Mouse (Mus musculus) liver, embryonic 12.5 days (tissue): ENCODE data around the gene Ntn5. TPM values are rescaled to one million over a fixed set of nuclear protein-coding genes. Genes with fewer than 3 reads are reported as not detected.

ENCODE experiments used
- ATAC-seq: fragments of 200-750 bp; cut with Nextera tagmentation; 2 replicates; pipeline ENCODE4 v1.8.0; 2017; ENCODE audit warnings: moderate number of reproducible peaks, mild to moderate bottlenecking, moderate library complexity
- H3K27ac ChIP-seq: fragments of 300-500 bp; sonication (generic); 2 replicates; pipeline ENCODE4 v1.5.1; 2016; ENCODE audit warnings: mild to moderate bottlenecking
- H3K27me3 ChIP-seq: fragments of 300-500 bp; sonication (generic); replicated peaks from 2 replicates; pipeline ENCODE4 v1.6.1; 2016; ENCODE audit warnings: mild to moderate bottlenecking, moderate library complexity
- H3K36me3 ChIP-seq: fragments of 300-500 bp; sonication (generic); 2 replicates; pipeline ENCODE4 v1.6.1; 2016; ENCODE audit warnings: mild to moderate bottlenecking, moderate library complexity
- H3K4me1 ChIP-seq: fragments of 300-500 bp; sonication (generic); 2 replicates; pipeline ENCODE4 v1.6.1; 2016
- H3K4me2 ChIP-seq: fragments of 300-500 bp; sonication (generic); 2 replicates; pipeline ENCODE4 v1.6.1; 2016; ENCODE audit warnings: mild to moderate bottlenecking, moderate library complexity
- H3K4me3 ChIP-seq: fragments of 300-500 bp; sonication (generic); 2 replicates; pipeline ENCODE4 v1.5.1; 2016; ENCODE audit warnings: mild to moderate bottlenecking, moderate library complexity
- H3K9ac ChIP-seq: fragments of 300-500 bp; sonication (generic); 2 replicates; pipeline ENCODE4 v1.6.1; 2016; ENCODE audit warnings: mild to moderate bottlenecking, moderate library complexity
- H3K9me3 ChIP-seq: fragments of 300-500 bp; sonication (generic); replicated peaks from 2 replicates; pipeline ENCODE4 v1.6.1; 2016; ENCODE audit warnings: mild to moderate bottlenecking, moderate library complexity
- WGBS: fragments of 180-500 bp; shearing (Covaris S2); methylation state at CpG from one replicate; pipeline ENCODE4 v1.1.7; 2016; ENCODE audit not compliant: insufficient replicate concordance; 5-methylcytosine and 5-hydroxymethylcytosine counted together
- polyA plus RNA-seq: library from polyadenylated mRNA; unstranded; fragments of >200 nt; fragmentation: Nextera tagmentation; extraction: Ambion mirVana; gene quantifications from 2 replicates; pipeline ENCODE4 v1.2.1, GENCODE M21; 2016

Ntn5 gene
- polyA plus RNA-seq: not detected in 2 replicates

GRCm38 (mm10) chr7:45683396-45684050 lies at the start of gene Ntn5:
Gene Ntn5 (plus strand): TSS chr7:45684022.
- no peak for ATAC-seq
- Histone ChIP-seq H3K9ac (no peak within 1 kb of the TSS), H3K27ac (no peak within 1 kb of the TSS), H3K27me3 (peaks cover 16% of the 10 kb centered on the region), H3K9me3 (no peaks in the 10 kb centered on the region), H3K4me3 (no peak within 1 kb of the TSS), H3K36me3 (no peaks in the 10 kb centered on the region), H3K4me1 (peaks cover 27% of the 10 kb centered on the region), H3K4me2 (peak within 1 kb of the TSS; percentile 50; the same call in 1 of the 2 replicates)
- 59% methylated on average over 7 of the region's 7 CpGs for WGBS

GRCm38 (mm10) chr7:45634946-45635681 lies 48.7 kb upstream of the Ntn5 start:
- H3K4me2 ChIP-seq: no peak overlapping the region
- peak overlapping the region; percentile 50 for H3K27ac ChIP-seq
- peaks cover 30% of the 10 kb centered on the region for H3K27me3 ChIP-seq
- H3K4me3 ChIP-seq: no peak overlapping the region
- ATAC-seq: 0 out of 2 replicates have a peak, but pooled peaks have one; percentile 5
- WGBS: 47% methylated on average over 11 of the region's 11 CpGs
- H3K9me3 ChIP-seq: no peaks in the 10 kb centered on the region
- H3K36me3 ChIP-seq: peaks cover 6% of the 10 kb centered on the region; the same call in 1 of the 2 replicates
- H3K9ac ChIP-seq: no peak overlapping the region
- H3K4me1 ChIP-seq: peaks cover 10% of the 10 kb centered on the region; the same call in 1 of the 2 replicates

DNA sequence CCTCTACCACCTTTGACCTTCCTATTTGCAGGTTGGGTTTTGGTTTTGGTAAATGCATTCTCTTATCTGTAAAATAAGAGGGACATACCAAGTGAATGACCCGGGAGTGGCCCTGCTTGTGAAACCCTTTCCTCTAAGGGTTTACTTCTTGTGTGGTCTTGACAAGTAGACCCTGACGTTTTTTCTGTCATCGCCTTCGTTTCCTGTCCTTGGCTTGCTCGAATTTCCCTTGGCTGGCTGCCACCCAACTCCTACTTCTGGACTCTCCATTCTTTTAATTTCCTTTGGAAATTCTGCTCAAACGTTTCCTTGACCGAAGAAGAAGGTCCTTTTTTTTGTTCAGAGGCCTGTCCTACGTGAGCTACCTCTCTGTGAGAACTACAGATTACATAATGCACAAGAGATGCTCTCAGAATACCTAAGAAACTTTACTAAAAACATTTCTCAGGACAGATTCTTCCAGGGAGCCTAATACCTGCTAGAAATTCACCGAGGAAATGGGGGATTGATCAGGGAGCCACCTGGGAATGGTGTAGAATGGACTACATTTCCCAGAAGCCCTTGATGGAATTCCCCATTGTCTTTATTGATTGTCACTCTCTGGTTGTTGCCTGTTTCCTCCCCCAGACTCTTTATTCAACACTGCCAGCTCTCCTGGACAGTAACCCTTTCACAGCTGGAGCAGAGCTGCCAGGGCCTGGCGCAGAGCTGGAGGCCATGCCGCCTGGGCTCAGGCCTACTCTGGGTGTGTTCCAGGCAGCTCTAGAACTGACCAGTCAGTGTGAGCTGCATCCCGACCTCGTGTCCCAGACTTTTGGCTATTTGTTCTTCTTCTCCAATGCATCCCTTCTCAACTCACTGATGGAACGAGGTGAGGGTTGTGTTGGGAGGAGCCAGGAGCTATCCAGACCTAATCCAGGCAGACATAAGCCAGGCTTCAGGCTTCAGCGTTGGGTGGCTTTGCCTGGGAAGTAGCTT lies 47.8 kb upstream of the Ntn5 start:
- no peaks in the 10 kb centered on the region for H3K9me3 ChIP-seq
- peaks cover 6% of the 10 kb centered on the region; the same call in 1 of the 2 replicates for H3K36me3 ChIP-seq
- H3K9ac ChIP-seq: no peak overlapping the region
- peaks cover 10% of the 10 kb centered on the region; the same call in 1 of the 2 replicates for H3K4me1 ChIP-seq
- H3K27me3 ChIP-seq: peaks cover 28% of the 10 kb centered on the region
- H3K4me3 ChIP-seq: no peak overlapping the region
- H3K4me2 ChIP-seq: no peak overlapping the region
- H3K27ac ChIP-seq: peak overlapping the region; percentile 65
- WGBS: 53% methylated on average over 15 of the region's 15 CpGs
- ATAC-seq: no peak

DNA sequence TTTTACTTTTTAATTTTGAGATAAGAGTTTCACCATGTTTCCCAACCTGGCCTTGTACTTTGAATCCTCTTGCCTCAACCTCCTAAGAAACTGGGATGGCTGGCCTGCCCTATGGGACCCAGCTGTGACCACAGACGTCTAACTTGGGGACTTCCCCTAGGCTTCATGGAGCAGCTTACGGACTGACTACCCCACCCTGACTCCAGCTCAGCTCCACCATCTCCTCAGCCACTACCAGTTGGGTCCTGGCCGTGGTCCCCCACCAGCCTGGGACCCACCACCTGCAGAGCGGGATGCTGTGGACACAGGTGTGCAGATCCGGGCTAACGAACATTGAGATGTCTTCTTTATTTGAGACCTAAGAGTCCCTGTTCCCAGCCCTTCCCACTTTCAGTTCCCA lies 46.1 kb upstream of the Ntn5 start:
- peaks cover 11% of the 10 kb centered on the region for H3K4me1 ChIP-seq
- ATAC-seq: no peak
- peaks cover 6% of the 10 kb centered on the region; the same call in 1 of the 2 replicates for H3K36me3 ChIP-seq
- H3K4me2 ChIP-seq: no peak overlapping the region
- H3K27me3 ChIP-seq: peaks cover 31% of the 10 kb centered on the region; the same call in 1 of the 2 replicates
- no peak overlapping the region for H3K27ac ChIP-seq
- H3K4me3 ChIP-seq: no peak overlapping the region
- H3K9me3 ChIP-seq: no peaks in the 10 kb centered on the region
- H3K9ac ChIP-seq: no peak overlapping the region
- WGBS: 75% methylated on average over 6 of the region's 6 CpGs

- H3K4me1 ChIP-seq: peaks cover 21% of the 10 kb centered on the region
- peak; percentile 58; the same call in 1 of the 2 replicates for ATAC-seq
- H3K36me3 ChIP-seq: peaks cover 6% of the 10 kb centered on the region; the same call in 1 of the 2 replicates
- H3K4me3 ChIP-seq: peak overlapping the region; percentile 10; the same call in 1 of the 2 replicates
- H3K27ac ChIP-seq: no peak overlapping the region
- peaks cover 20% of the 10 kb centered on the region; the same call in 1 of the 2 replicates for H3K27me3 ChIP-seq
- WGBS: 57% methylated on average over 29 of the region's 29 CpGs
- H3K4me2 ChIP-seq: peak overlapping the region; percentile 35
- no peaks in the 10 kb centered on the region for H3K9me3 ChIP-seq
- H3K9ac ChIP-seq: no peak overlapping the region
Observed at GRCm38 (mm10) chr7:45638623-45639401, 45.0 kb upstream of the Ntn5 start.

DNA sequence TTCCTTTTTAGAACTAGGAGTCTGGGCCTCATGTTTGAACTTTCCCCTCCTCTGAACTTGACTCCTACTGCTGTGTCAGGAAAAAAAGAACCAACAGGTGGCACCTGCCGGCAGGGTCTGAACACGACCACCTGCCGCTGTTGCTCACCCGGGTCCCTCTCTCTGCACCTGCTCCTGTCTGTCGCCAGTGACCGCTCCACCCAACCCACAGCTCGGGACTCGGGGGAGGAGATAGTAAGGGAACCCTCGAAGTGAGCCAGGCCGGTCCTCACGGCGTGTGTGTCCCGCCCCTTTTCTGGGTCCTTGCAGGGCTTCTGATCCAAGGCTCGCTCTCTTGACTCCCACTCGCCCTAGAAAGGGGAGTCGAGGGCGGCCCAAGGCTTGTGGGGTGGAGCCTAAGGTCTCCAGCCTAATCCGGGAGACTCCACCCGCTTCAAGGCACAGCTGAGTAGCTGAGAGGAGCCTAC lies 44.2 kb upstream of the Ntn5 start, which contains the start of gene Mamstr:
TSS of gene Mamstr (plus strand) at position 417 of the 467 bp plus-strand sequence.
- H3K4me1 ChIP-seq: peaks cover 26% of the 10 kb centered on the region
- no peak within 1 kb of the TSS for H3K4me3 ChIP-seq
- ATAC-seq: no peak
- H3K36me3 ChIP-seq: peaks cover 6% of the 10 kb centered on the region; the same call in 1 of the 2 replicates
- no peak within 1 kb of the TSS for H3K27ac ChIP-seq
- WGBS: 43% methylated on average over 19 of the region's 19 CpGs
- no peaks in the 10 kb centered on the region for H3K9me3 ChIP-seq
- no peak within 1 kb of the TSS for H3K9ac ChIP-seq
- H3K4me2 ChIP-seq: no peak within 1 kb of the TSS
- H3K27me3 ChIP-seq: peaks cover 27% of the 10 kb centered on the region

- Histone ChIP-seq H3K4me3 (no peak overlapping the region), H3K9ac (no peak overlapping the region), H3K36me3 (peaks cover 6% of the 10 kb centered on the region; the same call in 1 of the 2 replicates), H3K27ac (no peak overlapping the region), H3K9me3 (no peaks in the 10 kb centered on the region), H3K4me1 (peaks cover 22% of the 10 kb centered on the region), H3K27me3 (peaks cover 35% of the 10 kb centered on the region), H3K4me2 (no peak overlapping the region)
- no peak for ATAC-seq
- WGBS: 72% methylated on average over 19 of the region's 19 CpGs
Observed at GRCm38 (mm10) chr7:45640191-45640957, 43.4 kb upstream of the Ntn5 start.

DNA sequence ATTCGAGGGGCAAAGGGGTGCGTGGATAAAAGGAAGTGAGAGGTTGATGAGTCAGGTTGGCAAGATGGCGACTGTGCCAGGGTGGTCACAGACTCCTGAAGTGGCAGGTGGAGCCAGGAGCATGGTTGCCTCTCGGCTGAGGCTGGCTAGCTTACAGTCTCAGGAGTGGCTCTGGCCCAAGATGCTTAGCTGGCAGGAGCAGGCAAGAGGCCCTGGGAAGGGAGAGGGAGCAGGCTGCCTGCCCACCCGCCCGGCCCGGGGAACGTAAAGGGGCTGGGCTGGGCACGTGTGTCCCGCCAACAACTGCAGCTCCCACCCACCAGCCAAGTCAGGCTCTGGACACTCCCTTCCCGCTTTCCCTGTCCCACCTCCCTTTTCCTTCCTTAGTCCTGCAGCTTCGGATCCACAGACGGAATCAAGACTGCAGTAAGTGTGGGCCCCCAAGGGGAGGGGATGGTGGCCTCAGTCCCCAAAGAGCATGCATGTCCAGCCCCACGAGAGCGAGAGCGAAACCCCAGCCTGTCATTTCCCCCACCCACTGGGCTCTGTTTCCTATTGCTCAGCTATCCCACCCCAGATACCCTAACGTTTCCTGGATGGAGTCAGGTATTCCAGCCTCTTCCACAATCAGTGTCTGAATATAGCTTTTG lies 42.3 kb upstream of the Ntn5 start:
- peaks cover 41% of the 10 kb centered on the region for H3K27me3 ChIP-seq
- ATAC-seq: no peak
- 68% methylated on average over 17 of the region's 17 CpGs for WGBS
- no peak overlapping the region for H3K9ac ChIP-seq
- peaks cover 3% of the 10 kb centered on the region; the same call in 1 of the 2 replicates for H3K36me3 ChIP-seq
- H3K4me3 ChIP-seq: no peak overlapping the region
- H3K4me1 ChIP-seq: peaks cover 22% of the 10 kb centered on the region
- no peaks in the 10 kb centered on the region for H3K9me3 ChIP-seq
- H3K27ac ChIP-seq: no peak overlapping the region
- no peak overlapping the region for H3K4me2 ChIP-seq

DNA sequence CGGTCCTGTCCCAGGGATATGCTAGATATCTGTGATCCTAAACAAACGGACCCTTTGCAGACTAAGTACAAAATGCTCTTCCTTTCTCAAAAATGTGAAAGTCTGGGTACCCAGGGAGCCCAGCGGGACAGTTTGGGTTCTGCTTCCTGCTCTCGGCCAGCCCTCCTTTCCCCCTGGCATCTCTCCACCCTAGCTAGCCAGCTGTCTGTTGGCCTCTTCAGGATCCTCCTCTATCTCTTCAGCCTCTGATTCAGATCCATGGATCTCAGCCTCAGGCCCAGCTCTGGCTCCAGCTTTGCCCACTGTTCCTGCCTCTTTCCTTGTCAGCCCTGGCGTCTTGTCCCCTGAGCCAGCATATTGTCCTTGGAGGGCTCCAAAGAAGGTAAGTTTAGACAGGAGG lies 41.7 kb upstream of the Ntn5 start:
- no peak for ATAC-seq
- H3K9ac ChIP-seq: no peak overlapping the region
- no peak overlapping the region for H3K27ac ChIP-seq
- 68% methylated on average over 5 of the region's 5 CpGs for WGBS
- no peaks in the 10 kb centered on the region for H3K9me3 ChIP-seq
- no peak overlapping the region for H3K4me2 ChIP-seq
- H3K36me3 ChIP-seq: no peaks in the 10 kb centered on the region
- peaks cover 41% of the 10 kb centered on the region for H3K27me3 ChIP-seq
- H3K4me3 ChIP-seq: no peak overlapping the region
- peaks cover 22% of the 10 kb centered on the region for H3K4me1 ChIP-seq
